Mouse (Mus musculus) spleen, postnatal 14 days (tissue): Measurements from ENCODE around the gene Nnmt.

Experiments used
- DNase-seq, 2 experiments: peaks; one replicate each; pipeline ENCODE4 v3.0.0; 2021 to 2022; ENCODE audit warnings: low spot score in 2 of 2

Nnmt gene

DNA sequence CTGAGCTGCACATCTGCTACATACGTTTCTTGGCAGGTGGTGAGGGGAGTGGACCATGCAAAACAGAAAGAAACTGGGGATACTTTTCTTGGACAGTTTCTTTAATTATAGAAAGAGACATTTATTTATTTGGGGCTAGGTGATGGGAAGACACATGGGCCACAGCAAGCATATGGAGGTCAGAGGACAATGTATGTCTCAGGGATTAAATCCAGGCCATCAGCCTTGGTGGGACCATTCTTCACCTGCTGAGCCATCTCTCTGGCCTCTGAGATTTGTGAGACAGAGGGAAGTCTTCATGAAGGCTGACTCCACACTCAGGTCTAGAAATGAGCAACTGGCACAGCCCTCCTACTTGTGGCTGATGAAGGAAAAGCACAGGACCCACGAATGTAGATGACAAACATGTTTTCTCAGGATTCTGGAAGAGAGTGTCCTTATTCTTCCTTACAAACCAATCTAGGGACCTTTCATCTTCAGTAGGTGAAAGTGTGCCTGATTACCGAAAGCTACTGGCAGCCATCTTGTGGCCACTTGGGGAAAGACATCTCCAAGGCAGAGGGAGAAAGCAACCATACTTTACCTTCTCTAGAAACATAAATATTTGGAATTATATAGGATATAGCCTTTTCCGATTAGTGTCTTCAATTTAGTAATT lies 45.3 kb downstream of the Nnmt start:
- DNase-seq, result peak; percentile 21 to 45

DNA sequence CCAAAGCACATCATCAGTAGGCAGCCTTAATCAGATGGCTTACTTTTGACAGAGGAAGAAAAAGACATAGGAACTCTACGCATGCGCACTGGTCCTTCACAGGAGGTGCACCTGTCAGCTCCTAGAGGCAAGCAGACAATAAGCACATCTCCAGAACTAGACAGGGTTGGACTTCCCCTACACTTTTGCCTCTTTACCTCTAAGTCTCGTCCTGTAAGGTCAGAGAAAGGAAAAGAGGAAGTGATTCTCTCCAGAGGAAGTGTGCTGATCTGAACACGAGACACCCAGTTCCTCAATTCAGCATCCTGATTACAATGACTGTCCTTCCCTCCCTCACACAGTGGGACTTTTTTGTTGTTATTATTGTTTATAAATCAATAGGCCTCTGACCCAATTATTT lies 46.3 kb downstream of the Nnmt start:
- DNase-seq, result peak; percentile 39 to 58

DNA sequence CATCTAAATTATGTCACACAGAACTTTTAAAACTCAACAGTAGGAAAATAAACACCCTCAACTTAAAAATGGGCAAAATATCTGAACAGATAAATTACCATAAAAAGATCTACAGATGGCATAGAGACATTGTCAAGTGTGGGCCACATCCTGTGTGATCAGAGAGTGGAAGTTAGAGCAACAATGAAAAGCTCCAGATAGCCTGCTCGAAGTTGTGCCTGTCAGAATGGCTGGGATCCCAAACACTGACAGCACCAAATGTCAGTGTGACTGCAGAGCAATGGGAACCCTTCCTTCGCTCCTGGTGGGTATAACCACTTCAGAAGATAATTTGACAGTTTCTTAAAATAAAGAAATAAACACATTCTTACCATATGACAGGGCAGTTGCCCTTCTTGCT lies 55.9 kb downstream of the Nnmt start:
- no peak for DNase-seq

DNA sequence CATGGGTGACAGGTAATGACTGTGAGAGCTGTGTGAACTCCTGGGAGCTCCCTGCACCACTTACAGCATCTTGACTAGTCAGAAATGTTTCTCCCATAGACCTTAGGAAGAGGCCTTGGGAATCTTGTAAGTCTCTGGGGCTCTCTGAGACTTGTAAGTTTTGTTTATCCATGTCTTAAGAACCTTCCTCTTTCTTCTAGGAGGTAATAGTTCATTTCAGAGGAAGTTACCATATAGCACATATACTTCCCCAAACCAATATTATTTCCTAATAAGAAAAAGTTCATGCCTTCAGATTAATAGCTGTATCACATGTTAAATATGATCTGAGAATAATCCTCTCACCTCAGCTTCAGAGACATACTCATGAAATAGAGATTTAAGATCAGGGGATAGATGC lies 57.7 kb downstream of the Nnmt start:
- DNase-seq, result no peak
